Mouse (Mus musculus) liver, embryonic 14.5 days (tissue): ENCODE results near the gene 1700037H04Rik.
A peak's percentile ranks its signal among the peaks of the same experiment; 100 is the strongest.

Experiments used
- CTCF ChIP-seq: IDR thresholded peaks from 2 replicates; pipeline ENCODE4 v1.5.1; 2016; ENCODE audit warnings: antibody characterized with exemption, low read depth, control low read depth
- EP300 ChIP-seq: IDR thresholded peaks from 2 replicates; pipeline ENCODE4 v1.6.1; 2016; ENCODE audit warnings: antibody characterized with exemption, low read depth

DNA sequence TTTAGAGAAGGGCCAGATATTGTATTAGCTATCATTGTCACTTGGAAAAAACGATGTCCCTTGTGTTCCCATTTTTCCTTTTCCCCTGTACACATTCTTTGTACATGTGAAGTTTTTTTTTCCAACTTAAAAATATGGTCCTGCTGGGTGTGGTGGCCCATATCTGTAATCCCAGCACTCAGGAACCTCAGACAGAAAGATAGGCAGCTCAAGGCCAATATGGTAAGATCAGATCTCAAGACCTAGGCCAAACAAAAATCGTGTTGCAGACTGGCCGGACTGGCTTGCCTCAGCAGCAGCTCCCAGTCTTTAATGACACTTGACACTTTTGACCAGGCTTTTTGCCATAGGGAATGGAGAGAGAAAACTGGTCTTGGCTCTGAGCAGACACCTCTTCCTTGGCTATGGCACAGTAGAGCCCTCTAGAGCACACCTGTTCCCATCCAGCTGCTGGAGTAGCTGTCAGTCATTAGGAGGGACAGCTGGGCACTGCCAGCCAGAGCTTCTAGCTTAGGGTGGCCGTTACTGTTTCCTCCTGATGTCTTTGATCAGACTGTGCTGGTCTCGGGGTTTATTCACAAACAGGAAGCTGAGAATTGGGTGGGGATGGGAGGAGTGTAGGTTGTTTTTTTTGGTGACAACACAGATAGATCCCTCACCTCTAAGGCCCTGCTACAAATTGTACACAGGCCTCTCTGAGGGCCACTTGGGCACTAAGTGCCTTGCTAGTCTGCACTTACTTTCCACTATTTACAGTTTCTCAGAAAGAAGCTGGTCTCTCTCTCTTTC is 29.8 kb upstream of the 1700037H04Rik start:
- TF ChIP-seq CTCF (no peak), EP300 (peak; percentile 91)
